Mouse (Mus musculus): ENCODE measurements at regions not wholly inside any gene's neighbourhood (a gene's known extent, or its start where the extent isn't known, plus 50 kb on each side); places are given as distances from the start of the nearest gene placed in this dataset.
"Not testable (repeated sequence)": the region's sequence is repeated elsewhere in the genome, so short reads cannot be mapped to it uniquely, and the experiment has no call there.

GRCm38 (mm10) chr12:69467363-69467762 is 95.1 kb upstream of the Gm9887 start:
- no peak for TF ChIP-seq MYOD1 (IDR thresholded peaks at IDR 0.05; ENCODE audit: control insufficient read depth, insufficient read length, low read depth)
- TF ChIP-seq FOSL1 (IDR thresholded peaks at IDR 0.05; ENCODE audit: insufficient read depth, low read length, poor library complexity, severe bottlenecking): no peak
- TF ChIP-seq MYOG (IDR thresholded peaks at IDR 0.05; ENCODE audit: control insufficient read depth, extremely low read depth, insufficient read length): no peak
- TF ChIP-seq CEBPB (IDR thresholded peaks at IDR 0.05; ENCODE audit: low read depth): no peak
- no peak for TF ChIP-seq MAX (IDR thresholded peaks at IDR 0.05)
- no peak for TF ChIP-seq CTCF (IDR thresholded peaks at IDR 0.05; ENCODE audit: control insufficient read depth, insufficient read depth, insufficient read length)
- TF ChIP-seq USF1 (IDR thresholded peaks at IDR 0.05; ENCODE audit: low read depth): no peak
- Histone ChIP-seq H3K4me3 (ENCODE audit: insufficient read depth, poor library complexity, severe bottlenecking) (no peak overlapping the region), H3K79me3 (ENCODE audit: low read depth) (no peaks in the 10 kb centered on the region), H3ac (ENCODE audit: control insufficient read depth, insufficient read length, low read depth) (no peak overlapping the region), H3K27me3 (ENCODE audit: control insufficient read depth, insufficient read depth, insufficient read length) (no peaks in the 10 kb centered on the region), H3K79me2 (ENCODE audit: control insufficient read depth, insufficient read depth) (no peaks in the 10 kb centered on the region), H3K36me3 (ENCODE audit: control insufficient read depth, insufficient read depth) (no peaks in the 10 kb centered on the region)

- Histone ChIP-seq H3K4me3 (ENCODE audit: insufficient read depth, poor library complexity, severe bottlenecking) (no peak overlapping the region), H3ac (ENCODE audit: control insufficient read depth, insufficient read length, low read depth) (no peak overlapping the region), H3K36me3 (ENCODE audit: control insufficient read depth, insufficient read depth) (no peaks in the 10 kb centered on the region), H3K79me3 (ENCODE audit: low read depth) (no peaks in the 10 kb centered on the region), H3K79me2 (ENCODE audit: control insufficient read depth, insufficient read depth) (no peaks in the 10 kb centered on the region), H3K27me3 (ENCODE audit: control insufficient read depth, insufficient read depth, insufficient read length) (no peaks in the 10 kb centered on the region)
- TF ChIP-seq MYOD1 (IDR thresholded peaks at IDR 0.05; ENCODE audit: control insufficient read depth, insufficient read length, low read depth) (no peak), FOSL1 (IDR thresholded peaks at IDR 0.05; ENCODE audit: insufficient read depth, low read length, poor library complexity, severe bottlenecking) (no peak), CEBPB (IDR thresholded peaks at IDR 0.05; ENCODE audit: low read depth) (no peak), USF1 (IDR thresholded peaks at IDR 0.05; ENCODE audit: low read depth) (no peak), CTCF (IDR thresholded peaks at IDR 0.05; ENCODE audit: control insufficient read depth, insufficient read depth, insufficient read length) (no peak), MYOG (IDR thresholded peaks at IDR 0.05; ENCODE audit: control insufficient read depth, extremely low read depth, insufficient read length) (no peak), MAX (IDR thresholded peaks at IDR 0.05) (no peak)
Measured at GRCm38 (mm10) chr12:69464906-69465305, 92.6 kb upstream of the Gm9887 start.

DNA sequence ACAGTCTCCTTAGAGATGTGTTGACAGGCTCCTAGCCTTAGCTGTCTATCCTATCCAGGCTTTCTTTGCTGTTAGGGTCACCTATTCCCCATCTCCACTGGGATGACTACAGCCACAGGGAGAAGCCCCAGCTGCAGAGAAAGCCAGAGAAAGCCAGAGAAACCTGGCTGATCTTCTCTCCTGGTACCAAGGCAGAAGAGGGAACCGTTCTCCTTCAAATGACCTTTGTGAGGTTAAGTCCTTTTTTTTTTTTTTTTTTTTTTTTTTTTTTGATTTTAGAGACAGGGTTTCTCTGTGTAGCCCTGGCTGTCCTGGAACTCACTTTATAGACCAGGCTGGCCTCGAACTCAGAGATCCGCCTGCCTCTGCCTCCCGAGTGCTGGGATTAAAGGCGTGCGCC is 91.1 kb upstream of the Gm9887 start:
- H3K27me3 ChIP-seq (ENCODE audit: control insufficient read depth, insufficient read depth, insufficient read length); H3K4me3 ChIP-seq (ENCODE audit: insufficient read depth, poor library complexity, severe bottlenecking); H3K36me3 ChIP-seq (ENCODE audit: control insufficient read depth, insufficient read depth); H3K79me2 ChIP-seq (ENCODE audit: control insufficient read depth, insufficient read depth); H3ac ChIP-seq (ENCODE audit: control insufficient read depth, insufficient read length, low read depth); H3K79me3 ChIP-seq (ENCODE audit: low read depth): not testable (repeated sequence)

- Histone ChIP-seq H3K36me3 (ENCODE audit: control insufficient read depth, insufficient read depth) (no peaks in the 10 kb centered on the region), H3K27me3 (ENCODE audit: control insufficient read depth, insufficient read depth, insufficient read length) (no peaks in the 10 kb centered on the region), H3K79me3 (ENCODE audit: low read depth) (no peaks in the 10 kb centered on the region), H3K79me2 (ENCODE audit: control insufficient read depth, insufficient read depth) (no peaks in the 10 kb centered on the region), H3ac (ENCODE audit: control insufficient read depth, insufficient read length, low read depth) (no peak overlapping the region), H3K4me3 (ENCODE audit: insufficient read depth, poor library complexity, severe bottlenecking) (no peak overlapping the region)
- no peak for TF ChIP-seq MYOG (IDR thresholded peaks at IDR 0.05; ENCODE audit: control insufficient read depth, extremely low read depth, insufficient read length)
- TF ChIP-seq USF1 (IDR thresholded peaks at IDR 0.05; ENCODE audit: low read depth): no peak
- no peak for TF ChIP-seq MYOD1 (IDR thresholded peaks at IDR 0.05; ENCODE audit: control insufficient read depth, insufficient read length, low read depth)
- no peak for TF ChIP-seq CTCF (IDR thresholded peaks at IDR 0.05; ENCODE audit: control insufficient read depth, insufficient read depth, insufficient read length)
- TF ChIP-seq CEBPB (IDR thresholded peaks at IDR 0.05; ENCODE audit: low read depth): no peak
- no peak for TF ChIP-seq MAX (IDR thresholded peaks at IDR 0.05)
- no peak for TF ChIP-seq FOSL1 (IDR thresholded peaks at IDR 0.05; ENCODE audit: insufficient read depth, low read length, poor library complexity, severe bottlenecking)
Measured at GRCm38 (mm10) chr12:69461888-69462840, 89.9 kb upstream of the Gm9887 start.

DNA sequence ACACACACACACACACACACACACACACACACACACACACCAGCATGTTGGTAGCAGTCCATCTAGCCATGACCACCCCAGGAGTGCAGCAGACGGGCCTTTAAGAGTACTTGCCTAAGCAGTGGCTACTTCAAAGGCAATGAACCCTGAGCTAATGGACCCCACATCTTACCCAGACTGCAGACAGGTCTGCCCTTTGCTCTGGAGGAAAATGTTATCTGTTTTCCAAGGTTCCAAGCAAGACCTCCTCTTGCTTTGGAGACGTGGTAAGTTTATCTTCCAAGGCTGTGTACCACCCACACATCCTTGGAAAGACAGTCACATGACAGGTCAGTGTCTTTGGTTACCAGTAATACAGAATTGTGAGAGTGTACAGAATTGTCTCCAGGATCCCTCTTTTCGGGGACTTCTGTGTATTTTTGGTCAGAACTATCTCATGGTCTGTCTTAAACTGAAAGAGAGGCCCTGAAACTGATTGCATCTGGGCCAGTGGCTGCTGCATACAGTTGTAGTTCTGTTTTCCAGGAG is 88.4 kb upstream of the Gm9887 start:
- TF ChIP-seq MAX (IDR thresholded peaks at IDR 0.05) (no peak), USF1 (IDR thresholded peaks at IDR 0.05; ENCODE audit: low read depth) (peak; percentile 73)
- no peak overlapping the region for H3ac ChIP-seq (ENCODE audit: control insufficient read depth, insufficient read length, low read depth)
- H3K27me3 ChIP-seq (ENCODE audit: control insufficient read depth, insufficient read depth, insufficient read length): no peaks in the 10 kb centered on the region
- no peaks in the 10 kb centered on the region for H3K79me3 ChIP-seq (ENCODE audit: low read depth)
- no peak overlapping the region for H3K4me3 ChIP-seq (ENCODE audit: insufficient read depth, poor library complexity, severe bottlenecking)
- H3K79me2 ChIP-seq (ENCODE audit: control insufficient read depth, insufficient read depth): no peaks in the 10 kb centered on the region
- H3K36me3 ChIP-seq (ENCODE audit: control insufficient read depth, insufficient read depth): no peaks in the 10 kb centered on the region

GRCm38 (mm10) chr12:69458170-69458841 is 86.0 kb upstream of the Gm9887 start:
- Histone ChIP-seq H3K79me3 (ENCODE audit: low read depth) (no peaks in the 10 kb centered on the region), H3K36me3 (ENCODE audit: control insufficient read depth, insufficient read depth) (no peaks in the 10 kb centered on the region), H3K79me2 (ENCODE audit: control insufficient read depth, insufficient read depth) (no peaks in the 10 kb centered on the region), H3ac (ENCODE audit: control insufficient read depth, insufficient read length, low read depth) (no peak overlapping the region), H3K27me3 (ENCODE audit: control insufficient read depth, insufficient read depth, insufficient read length) (no peaks in the 10 kb centered on the region), H3K4me3 (ENCODE audit: insufficient read depth, poor library complexity, severe bottlenecking) (no peak overlapping the region)
- TF ChIP-seq MAX (IDR thresholded peaks at IDR 0.05) (peak; percentile 14), USF1 (IDR thresholded peaks at IDR 0.05; ENCODE audit: low read depth) (no peak), MYOG (IDR thresholded peaks at IDR 0.05; ENCODE audit: control insufficient read depth, extremely low read depth, insufficient read length) (no peak), FOSL1 (IDR thresholded peaks at IDR 0.05; ENCODE audit: insufficient read depth, low read length, poor library complexity, severe bottlenecking) (no peak), CEBPB (IDR thresholded peaks at IDR 0.05; ENCODE audit: low read depth) (peak; percentile 85)

Data from C2C12 (cell line).